Mouse (Mus musculus) lung, postnatal 10 days (tissue): Measurements from ENCODE around the gene Ahdc1.
"Not testable (repeated sequence)": the region's sequence is repeated elsewhere in the genome, so short reads cannot be mapped to it uniquely, and the experiment has no call there.

ENCODE experiments used
- DNase-seq: peaks from one replicate; pipeline ENCODE4 v3.0.0; 2021

Ahdc1 gene

GRCm38 (mm10) chr4:133082216-133082773 lies 71.2 kb downstream of the Ahdc1 start:
- DNase-seq: no peak

DNA sequence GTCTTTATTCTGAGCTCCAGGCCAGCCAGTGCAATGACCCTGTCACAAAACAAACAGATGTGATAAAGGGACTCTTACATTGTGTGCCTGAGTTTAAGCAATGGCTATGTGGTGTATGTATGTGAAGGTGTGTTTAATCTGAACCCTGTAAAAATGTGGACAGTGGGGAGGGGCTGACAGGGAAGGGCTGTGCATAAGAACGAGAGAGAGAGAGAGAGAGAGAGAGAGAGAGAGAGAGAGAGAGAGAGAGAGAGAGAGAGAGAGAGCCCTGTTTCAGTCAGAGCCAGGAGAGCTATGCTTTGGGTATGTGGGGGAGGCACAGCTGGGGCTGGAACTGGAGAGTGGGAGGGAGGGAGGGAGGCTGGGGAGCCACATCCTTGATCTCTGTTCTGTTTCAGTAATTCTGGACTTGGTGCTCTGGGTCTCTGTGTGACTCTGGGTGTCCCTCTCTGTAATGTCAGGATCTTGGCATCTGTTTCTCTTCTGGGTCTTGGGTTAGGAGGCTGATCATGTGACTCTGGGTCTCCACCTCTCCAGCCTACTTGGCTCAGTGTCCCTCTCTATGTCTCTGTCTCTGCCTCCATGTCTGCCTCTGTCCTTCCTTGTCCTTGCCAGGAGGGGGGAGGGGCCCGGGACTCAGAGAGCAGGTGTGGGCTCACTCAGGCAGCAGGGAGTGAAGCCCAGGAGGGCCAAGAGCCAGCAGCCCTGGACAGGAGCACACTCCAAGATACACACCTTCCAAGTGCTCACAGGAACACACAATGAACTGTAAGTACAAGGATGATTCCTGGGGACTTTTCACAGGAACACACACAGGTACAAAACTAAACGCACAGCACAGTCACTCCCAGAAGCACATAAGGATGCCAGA lies 73.2 kb downstream of the Ahdc1 start:
- DNase-seq: peak; percentile 71

GRCm38 (mm10) chr4:133085011-133085782 lies 74.1 kb downstream of the Ahdc1 start:
- peak; percentile 67 for DNase-seq

DNA sequence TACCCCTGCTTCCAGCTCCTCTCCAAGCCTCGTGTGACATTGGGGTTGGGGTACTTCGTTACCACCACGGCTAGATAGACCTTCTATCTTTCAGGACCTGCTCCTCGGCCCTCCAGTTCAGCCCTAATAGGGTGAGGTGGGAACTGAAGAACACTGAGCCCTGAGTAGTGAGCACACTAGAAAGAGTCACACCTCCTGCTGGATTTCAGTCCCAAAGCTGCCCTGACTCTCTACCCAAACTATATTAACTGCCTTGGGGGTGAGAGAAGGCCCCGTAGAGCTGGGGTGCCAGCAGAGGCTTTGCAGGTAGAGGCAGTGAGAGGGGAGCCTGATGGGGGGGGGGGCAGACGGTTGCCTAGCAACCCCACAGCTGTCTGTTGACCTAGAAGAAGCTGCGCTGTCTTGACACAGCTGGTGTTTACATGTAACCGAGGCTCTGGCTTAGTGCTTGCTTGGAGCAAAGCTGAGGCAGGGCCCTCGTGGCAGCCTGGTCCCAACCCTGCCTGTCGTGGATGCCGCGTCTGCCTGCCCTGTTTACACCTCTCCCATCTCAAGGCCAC lies 74.8 kb downstream of the Ahdc1 start:
- peak; percentile 69 for DNase-seq

DNA sequence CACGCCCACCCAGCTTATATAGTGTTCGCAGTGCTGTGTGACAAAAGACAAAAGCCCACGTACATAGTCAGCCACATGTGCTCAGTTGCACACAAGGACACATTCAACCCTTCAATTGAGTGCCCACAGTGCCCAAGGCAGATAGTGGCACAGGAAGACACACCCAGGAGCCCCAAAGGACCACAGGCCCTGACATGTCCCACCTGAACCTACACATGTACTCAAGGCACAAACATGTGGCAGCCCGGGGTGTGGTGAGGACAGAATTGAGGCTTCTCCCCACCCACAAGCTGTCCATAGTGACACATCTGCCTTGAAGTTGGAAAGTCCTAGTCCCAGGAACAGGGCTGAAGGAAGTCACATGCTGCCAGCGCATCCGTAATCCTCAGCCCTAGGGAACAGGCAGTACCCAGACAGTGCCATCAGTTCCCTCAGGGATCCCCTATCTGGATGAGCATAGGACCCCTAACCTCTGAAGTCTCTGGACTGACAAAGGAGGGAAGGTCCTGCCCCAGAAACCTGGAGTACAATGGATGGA lies 76.2 kb downstream of the Ahdc1 start:
- no peak for DNase-seq

- DNase-seq: peak; percentile 82
Observed at GRCm38 (mm10) chr4:133087835-133088234, 76.8 kb downstream of the Ahdc1 start.

DNA sequence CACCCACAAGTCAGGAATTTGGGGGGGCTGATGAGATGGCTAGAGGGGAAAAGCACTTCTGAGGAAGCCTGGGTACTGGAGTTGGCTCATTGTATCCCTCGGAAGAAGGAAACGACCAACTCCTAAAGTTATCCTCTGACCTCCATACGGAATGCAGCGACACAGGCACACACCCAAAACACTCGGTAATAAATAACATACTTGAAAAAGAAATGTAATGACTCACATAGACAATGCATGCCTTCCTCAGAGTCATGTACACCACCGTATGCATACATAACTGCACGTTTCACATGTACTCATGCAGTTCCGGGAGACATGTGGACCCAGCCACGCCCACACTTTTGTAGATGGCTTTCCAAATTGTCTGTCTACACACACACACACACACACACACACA lies 78.3 kb downstream of the Ahdc1 start:
- no peak for DNase-seq

DNA sequence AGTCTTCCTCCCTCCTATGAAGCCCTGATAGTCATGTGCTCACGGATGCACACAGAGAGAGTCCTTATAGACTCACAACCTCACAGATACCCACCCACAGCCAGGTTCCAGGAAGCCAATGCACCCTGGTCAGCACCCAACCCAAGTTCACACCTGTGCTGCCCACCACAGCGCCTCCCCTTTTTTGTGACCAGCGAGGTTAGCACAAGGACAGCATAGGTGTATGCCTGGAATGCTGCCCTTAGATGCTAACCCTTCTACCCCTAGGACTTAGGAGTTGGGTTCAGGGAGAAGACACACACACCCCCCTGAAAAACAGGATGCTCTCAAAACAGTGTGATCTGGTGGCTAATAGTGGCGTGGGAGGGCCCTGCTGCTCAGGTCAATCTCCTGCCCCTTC lies 78.7 kb downstream of the Ahdc1 start:
- DNase-seq: no peak

- DNase-seq: no peak
Observed at GRCm38 (mm10) chr4:133090276-133090719, 79.2 kb downstream of the Ahdc1 start.

GRCm38 (mm10) chr4:133090720-133091458 lies 79.8 kb downstream of the Ahdc1 start:
- peak; percentile 94 for DNase-seq

GRCm38 (mm10) chr4:133091459-133091785 lies 80.4 kb downstream of the Ahdc1 start:
- peak; percentile 34 for DNase-seq

DNA sequence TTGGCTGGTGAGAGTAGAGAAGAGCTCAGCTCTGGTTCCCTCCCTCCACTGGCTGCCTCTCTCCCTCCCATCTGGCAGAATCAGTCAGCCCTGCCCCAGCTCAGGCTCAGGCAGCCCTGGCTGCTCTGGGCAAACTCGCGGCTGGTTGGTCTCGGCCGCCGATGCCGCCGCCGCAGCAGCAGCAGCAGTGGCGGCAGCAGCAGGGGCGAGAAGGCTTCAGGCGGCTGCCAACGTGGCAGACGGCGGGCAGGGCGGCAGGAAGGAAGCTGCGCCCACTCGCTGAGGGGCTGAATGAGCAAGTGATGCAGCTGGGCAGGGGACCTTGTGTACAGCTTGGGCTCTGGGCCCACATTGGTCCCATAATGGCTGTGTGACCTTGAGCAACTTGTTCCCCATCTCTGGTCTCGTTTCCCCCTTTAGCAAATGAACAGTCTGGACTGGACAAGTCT lies 81.4 kb downstream of the Ahdc1 start:
- DNase-seq: peak; percentile 79

- DNase-seq: no peak
Observed at GRCm38 (mm10) chr4:133093056-133093455, 82.0 kb downstream of the Ahdc1 start.

DNA sequence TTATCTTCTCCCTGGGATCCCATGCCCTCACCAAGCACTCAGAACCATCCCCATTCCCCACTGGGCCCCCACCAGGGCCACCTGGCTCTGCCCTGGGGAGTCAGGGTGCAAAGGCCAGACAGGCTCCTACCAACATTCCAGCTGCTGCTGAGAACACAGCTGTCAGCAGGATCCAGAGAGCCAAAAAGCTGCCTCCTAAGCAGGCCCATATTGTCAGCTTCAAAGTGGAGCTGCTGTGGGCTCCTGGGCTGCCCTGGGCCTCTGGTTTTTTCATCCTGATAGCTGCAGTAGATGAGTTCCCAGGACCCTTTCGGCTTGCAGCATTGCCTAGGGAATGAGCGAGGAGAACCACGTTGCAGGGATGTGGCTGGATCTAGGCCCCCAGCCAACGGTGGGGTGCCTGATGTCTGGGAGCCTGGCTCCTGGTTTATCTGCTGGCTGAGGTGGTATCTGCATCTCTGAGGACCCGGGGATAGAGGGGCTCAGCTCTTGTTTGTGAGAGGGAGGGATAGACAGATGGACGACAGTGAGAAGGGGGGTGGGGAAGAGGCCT lies 82.5 kb downstream of the Ahdc1 start:
- DNase-seq: peak; percentile 32

DNA sequence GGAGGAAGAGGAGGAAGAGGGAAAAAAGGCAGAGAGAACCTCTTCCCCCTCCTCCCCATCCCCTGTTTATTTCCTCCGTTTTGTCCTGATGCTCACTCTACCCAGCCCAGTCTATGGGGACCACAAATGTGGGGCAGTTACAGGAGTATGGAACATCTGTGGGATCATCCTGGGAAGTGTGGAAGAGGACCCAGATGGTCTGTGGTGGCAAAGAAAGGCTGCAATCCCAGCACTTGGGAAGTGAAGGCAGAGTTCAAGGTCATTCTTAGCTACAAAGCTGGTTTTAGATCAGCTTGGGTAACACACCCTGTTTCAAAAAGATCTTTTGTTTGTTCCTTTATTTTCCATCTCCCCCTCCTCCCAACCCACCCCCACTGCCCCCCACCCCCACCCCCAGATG lies 83.2 kb downstream of the Ahdc1 start:
- DNase-seq: no peak

DNA sequence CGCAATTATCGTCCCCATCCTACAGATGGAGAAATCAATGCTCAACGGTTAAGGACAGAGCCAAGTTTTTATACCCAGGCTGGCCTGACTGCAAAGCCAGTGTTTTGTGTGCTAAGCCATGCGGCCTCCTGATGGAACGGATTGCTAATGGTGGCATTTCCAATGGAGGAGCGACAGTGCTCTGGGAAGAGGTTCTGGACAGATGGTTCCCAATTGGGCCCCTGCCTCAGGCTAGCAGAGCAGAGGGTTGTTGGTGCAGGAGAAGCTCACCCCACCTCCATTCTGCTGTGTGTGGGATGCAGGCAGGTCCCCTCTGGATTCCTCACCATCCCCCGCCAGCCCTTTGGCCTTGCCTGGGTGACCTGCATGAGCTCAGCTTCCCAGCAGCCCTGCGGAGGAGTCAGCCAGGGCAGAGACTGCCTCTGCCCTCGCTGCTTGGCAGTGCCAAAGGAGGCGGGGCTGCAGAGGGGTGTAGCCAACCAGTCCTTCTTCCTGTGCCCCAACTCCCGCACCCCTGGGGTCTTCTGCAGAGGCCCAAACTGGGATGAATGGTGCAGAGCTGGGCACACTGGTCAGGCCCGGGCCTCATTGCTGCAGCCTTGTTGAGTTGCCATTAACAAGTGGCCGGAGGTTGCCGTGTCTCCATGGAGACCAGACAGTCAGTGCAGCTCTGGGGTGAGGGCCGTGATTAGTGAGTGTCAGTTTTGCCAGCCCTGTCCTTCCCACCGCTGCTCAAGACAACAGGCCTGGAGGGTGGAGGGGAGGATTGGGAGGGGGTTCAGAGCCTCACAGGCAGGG lies 84.1 kb downstream of the Ahdc1 start:
- DNase-seq: peak; percentile 82

DNA sequence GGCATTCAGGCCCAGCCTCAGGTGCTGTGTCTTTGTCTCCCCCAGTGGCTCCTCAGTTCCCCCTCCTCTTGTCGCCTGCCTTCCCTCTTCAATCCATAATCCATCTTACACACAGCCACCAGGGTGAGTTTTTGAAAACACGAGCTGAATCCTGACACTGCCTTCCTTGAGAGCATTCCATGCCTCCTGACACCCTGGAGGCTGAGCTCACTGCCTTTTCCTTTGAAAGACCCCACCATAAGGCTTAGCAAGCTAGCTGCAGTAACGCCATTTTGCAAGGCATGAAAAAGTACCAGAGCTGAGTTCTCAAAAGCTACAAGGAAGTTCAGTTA lies 84.6 kb downstream of the Ahdc1 start:
- not testable (repeated sequence) for DNase-seq

DNA sequence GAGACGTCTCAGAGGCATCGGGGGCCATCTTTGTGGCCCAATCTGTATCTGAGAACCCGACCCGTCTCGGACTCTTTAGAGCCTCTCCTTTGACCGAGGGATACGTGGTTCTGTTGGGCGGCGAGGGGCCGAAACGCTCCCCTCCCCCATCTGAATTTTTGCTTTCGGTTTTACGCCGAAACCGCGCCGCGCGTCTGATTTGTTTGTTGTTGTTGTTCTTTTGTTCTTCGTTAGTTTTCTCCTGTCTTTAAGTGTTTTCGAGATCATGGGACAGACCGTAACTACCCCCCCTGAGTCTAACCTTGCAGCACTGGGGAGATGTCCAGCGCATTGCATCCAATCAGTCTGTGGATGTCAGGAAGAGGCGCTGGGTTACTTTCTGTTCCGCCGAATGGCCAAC lies 85.6 kb downstream of the Ahdc1 start:
- not testable (repeated sequence) for DNase-seq

DNA sequence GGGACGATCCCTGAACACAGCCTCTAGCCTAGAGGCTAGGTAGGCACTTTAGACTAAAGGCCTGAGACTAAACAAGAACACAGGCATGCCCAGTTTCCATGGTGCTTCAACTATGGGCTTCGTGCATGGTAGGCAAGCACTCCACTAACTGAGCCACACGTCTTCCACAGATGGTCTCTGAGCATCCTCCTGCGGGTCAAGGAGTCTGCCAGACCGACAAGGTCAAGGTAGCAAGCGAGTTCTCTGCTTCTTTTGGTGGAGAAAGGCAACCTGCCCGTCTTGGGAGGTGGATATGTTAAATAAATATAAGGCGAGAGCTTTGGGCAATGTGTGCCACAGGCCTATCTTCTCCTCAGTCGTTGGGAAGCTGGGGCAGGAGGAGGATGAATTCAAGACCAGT lies 90.7 kb downstream of the Ahdc1 start:
- DNase-seq: no peak

DNA sequence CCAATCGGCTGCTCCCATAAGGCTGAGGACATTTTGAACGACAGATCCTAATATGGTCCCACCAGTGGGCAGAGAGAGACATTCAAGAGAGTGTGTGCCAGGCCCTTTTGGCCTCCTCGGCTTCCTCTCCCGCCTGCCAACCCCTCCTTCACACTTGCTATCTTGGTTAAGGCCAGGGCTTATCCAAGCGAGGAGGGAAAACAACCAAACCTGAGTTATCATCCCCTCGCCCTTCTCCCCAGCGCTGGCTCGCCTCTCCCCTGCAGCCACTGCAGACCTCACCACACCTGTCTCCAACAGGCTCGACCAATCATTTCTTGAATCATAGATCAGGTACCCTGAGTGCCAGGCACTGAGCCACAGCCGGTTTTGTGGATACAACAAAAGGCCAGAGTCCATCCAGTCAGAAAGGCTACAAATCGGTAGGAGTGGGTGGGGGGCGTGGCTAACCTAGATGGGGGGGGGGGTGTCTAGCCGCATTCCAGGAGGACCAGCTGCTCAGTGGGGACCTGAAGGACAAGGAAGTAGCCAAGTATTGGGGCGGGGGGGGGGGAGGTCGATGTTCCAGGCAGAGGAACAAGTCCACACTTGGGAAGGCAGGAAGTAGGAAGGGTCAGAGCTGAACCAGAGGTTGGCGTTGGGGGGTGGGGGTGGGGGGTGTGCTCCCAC lies 92.6 kb downstream of the Ahdc1 start:
- peak; percentile 45 for DNase-seq

DNA sequence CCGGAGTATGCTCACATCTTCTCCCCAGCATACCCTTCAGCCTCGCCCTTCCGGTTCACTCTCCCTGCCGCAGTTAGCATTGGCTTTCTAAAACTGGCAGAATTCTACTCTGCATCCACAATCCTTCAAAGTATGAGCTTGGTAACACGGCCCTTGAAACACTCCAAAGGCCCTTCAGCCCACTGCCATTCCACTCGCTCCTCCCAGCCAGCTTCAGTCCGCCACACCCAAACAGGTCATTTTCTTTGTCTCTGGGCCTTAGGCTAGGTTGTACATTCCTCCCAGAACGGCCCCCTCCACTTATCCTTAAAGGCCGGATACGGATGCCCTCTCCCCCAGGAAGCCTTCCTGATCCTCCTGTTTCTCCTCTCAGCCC lies 93.1 kb downstream of the Ahdc1 start:
- DNase-seq: peak; percentile 80
